7 mouse cellular contexts compared by ENCODE assay signal in genomic region chr11:116852291-116852890, GRCm38 (mm10). TPM values are rescaled to one million over a fixed set of nuclear protein-coding genes. Genes with fewer than 3 reads are reported as not detected.
DNase-seq lines count a peak whose midpoint lies in the region; ATAC-seq and TF ChIP-seq lines count a peak whose summit lies in the region.

Gene Mfsd11 (plus strand): TSS chr11:116852440.

- H3K27ac ChIP-seq in intestine, postnatal 0 days (ENCODE audit: low read depth, low read length): peak within 1 kb of the TSS; percentile 97
- peak within 1 kb of the TSS; percentile 97 for H3K27ac ChIP-seq in limb, embryonic 10.5 days
- peak within 1 kb of the TSS; percentile 96 for H3K27ac ChIP-seq in midbrain, embryonic 12.5 days (replicated peaks)
- H3K27ac ChIP-seq in small intestine, adult 2 months (ENCODE audit: insufficient read depth, low read depth, low read length): peak within 1 kb of the TSS; percentile 99

- H3K4me1 ChIP-seq in intestine, postnatal 0 days (replicated peaks; ENCODE audit: control insufficient read depth, insufficient read depth, low read length): no peaks in the 10 kb centered on the region
- H3K4me1 ChIP-seq in limb, embryonic 10.5 days: peaks cover 35% of the 10 kb centered on the region
- peaks cover 22% of the 10 kb centered on the region for H3K4me1 ChIP-seq in midbrain, embryonic 12.5 days
- H3K4me1 ChIP-seq in small intestine, adult 2 months (ENCODE audit: control insufficient read depth, insufficient read depth, insufficient read length, low read length): 0 out of 2 replicates have a peak, but pooled peaks cover 4% of the 10 kb centered on the region

- no peak for TF ChIP-seq POLR2A in small intestine, adult 2 months (IDR thresholded peaks at IDR 0.05; ENCODE audit: low read depth, low read length)

- ATAC-seq in intestine, postnatal 0 days: peak; percentile 58
- peak; percentile 41 for ATAC-seq in midbrain, embryonic 12.5 days (ENCODE audit: low FRiP score, low read depth)

- no peaks in the 10 kb centered on the region for H3K27me3 ChIP-seq in intestine, postnatal 0 days (replicated peaks; ENCODE audit: control insufficient read depth, insufficient read depth, low read length)
- no peaks in the 10 kb centered on the region for H3K27me3 ChIP-seq in limb, embryonic 10.5 days (ENCODE audit: low read depth, poor library complexity, severe bottlenecking)
- no peaks in the 10 kb centered on the region for H3K27me3 ChIP-seq in midbrain, embryonic 12.5 days
- no peaks in the 10 kb centered on the region for H3K27me3 ChIP-seq in small intestine, adult 2 months (ENCODE audit: control insufficient read depth, insufficient read depth, low read length)

- no peak for TF ChIP-seq CTCF in intestine, postnatal 0 days (IDR thresholded peaks at IDR 0.05; ENCODE audit: low read depth)
- TF ChIP-seq CTCF in small intestine, adult 2 months (IDR thresholded peaks at IDR 0.05; ENCODE audit: extremely low read depth, insufficient read length, insufficient replicate concordance, low read depth, low read length): no peak

- under 1% methylated on average over 79 of the region's 91 CpGs for WGBS in intestine, postnatal 0 days
- WGBS in limb, embryonic 10.5 days: under 1% methylated on average over 91 of the region's 91 CpGs
- WGBS in midbrain, embryonic 12.5 days: under 1% methylated on average over 75 of the region's 91 CpGs
- under 1% methylated on average over 88 of the region's 91 CpGs for WGBS in small intestine, adult 2 months

- H3K4me3 ChIP-seq in intestine, postnatal 0 days (ENCODE audit: low read depth, low read length): peak within 1 kb of the TSS; percentile 93
- H3K4me3 ChIP-seq in limb, embryonic 10.5 days: peak within 1 kb of the TSS; percentile 93
- peak within 1 kb of the TSS; percentile 92 for H3K4me3 ChIP-seq in midbrain, embryonic 12.5 days
- H3K4me3 ChIP-seq in small intestine, adult 2 months (ENCODE audit: low read depth, low read length): peak within 1 kb of the TSS; percentile 87

- H3K9me3 ChIP-seq in intestine, postnatal 0 days (ENCODE audit: control insufficient read depth): no peaks in the 10 kb centered on the region
- H3K9me3 ChIP-seq in limb, embryonic 10.5 days (replicated peaks): no peaks in the 10 kb centered on the region
- no peaks in the 10 kb centered on the region for H3K9me3 ChIP-seq in midbrain, embryonic 12.5 days

- H3K4me2 ChIP-seq in intestine, postnatal 0 days (replicated peaks; ENCODE audit: low read depth): peak within 1 kb of the TSS; percentile 72
- peak within 1 kb of the TSS; percentile 84 for H3K4me2 ChIP-seq in midbrain, embryonic 12.5 days (replicated peaks)

- peak within 1 kb of the TSS; percentile 96 for H3K9ac ChIP-seq in intestine, postnatal 0 days (ENCODE audit: low read depth, low read length)
- H3K9ac ChIP-seq in midbrain, embryonic 12.5 days (replicated peaks): peak within 1 kb of the TSS; percentile 99

- peak; percentile 92 for DNase-seq in adrenal gland, adult 2 months
- DNase-seq in embryo, embryonic 9.5 days (ENCODE audit: extremely low spot score): peak; percentile 69
- no peak for DNase-seq in gonadal fat pad, adult 2 months (ENCODE audit: low read depth)
- DNase-seq in limb, embryonic 10.5 days (ENCODE audit: low spot score): peak; percentile 80

- H3K36me3 ChIP-seq in intestine, postnatal 0 days (ENCODE audit: control insufficient read depth, insufficient read depth): peaks cover 29% of the 10 kb centered on the region
- H3K36me3 ChIP-seq in limb, embryonic 10.5 days: peaks cover 47% of the 10 kb centered on the region
- H3K36me3 ChIP-seq in midbrain, embryonic 12.5 days: peaks cover 34% of the 10 kb centered on the region
- peaks cover 31% of the 10 kb centered on the region for H3K36me3 ChIP-seq in small intestine, adult 2 months (ENCODE audit: control insufficient read depth, insufficient read depth, low read length)

RNA-seq across cellular contexts. Expression of gene Mfsd11, which starts in this region (rescaled TPM):
- 10 to 100 TPM; 31.3 to 43.6 TPM for total RNA-seq in adrenal gland, adult 2 months (2021)
- polyA plus RNA-seq in adrenal gland, adult 2 months (2012; rRNA removed): 36.8 and 48.1 TPM in 2 replicates
- polyA plus RNA-seq in gonadal fat pad, adult 2 months (2012; rRNA removed): 34.2 and 36.7 TPM in 2 replicates
- polyA plus RNA-seq in intestine, postnatal 0 days (2015; fragmentation: Nextera tagmentation; extraction: Ambion mirVana): 100 and 109 TPM in 2 replicates
- 17.9 and 22.5 TPM in 2 replicates for polyA plus RNA-seq in limb, embryonic 10.5 days (2016; fragmentation: Nextera tagmentation; extraction: Ambion mirVana)
- 38.9 and 46.3 TPM in 2 replicates for polyA plus RNA-seq in midbrain, embryonic 12.5 days (2016; fragmentation: Nextera tagmentation; extraction: Ambion mirVana)
- polyA plus RNA-seq in small intestine, adult 2 months (2012; rRNA removed): 15.2 and 27.0 TPM in 2 replicates
